Mouse (Mus musculus) c-Kit-positive CD71-positive TER-119-positive erythroid progenitor cells, embryonic 14.5 days (primary cell): ENCODE results near the gene Cyb5r2.

ENCODE experiments used
- DNase-seq: peaks from one replicate; pipeline ENCODE4 v3.0.0-alpha.2; 2013; ENCODE audit warnings: low spot score

Cyb5r2 gene

DNA sequence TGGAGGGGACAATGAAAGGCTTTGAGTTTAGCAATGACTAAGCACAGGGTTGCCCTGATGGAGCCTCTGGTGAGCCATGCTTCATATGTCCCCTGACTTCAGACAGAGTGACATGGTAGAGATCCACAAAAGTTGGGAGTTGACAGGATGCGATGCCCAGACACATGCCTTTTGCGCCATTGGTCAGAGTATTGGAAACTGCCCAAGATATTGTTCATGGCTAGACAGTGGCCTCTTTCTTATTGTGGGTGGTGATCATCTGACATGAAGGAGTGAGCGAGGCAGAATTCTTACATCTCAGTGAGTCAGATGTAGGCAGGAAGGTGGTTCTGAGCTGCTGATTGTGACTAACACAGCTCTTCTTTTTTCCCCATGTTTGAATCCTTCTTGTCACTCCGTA is 35.3 kb downstream of the Cyb5r2 start:
- no peak for DNase-seq

DNA sequence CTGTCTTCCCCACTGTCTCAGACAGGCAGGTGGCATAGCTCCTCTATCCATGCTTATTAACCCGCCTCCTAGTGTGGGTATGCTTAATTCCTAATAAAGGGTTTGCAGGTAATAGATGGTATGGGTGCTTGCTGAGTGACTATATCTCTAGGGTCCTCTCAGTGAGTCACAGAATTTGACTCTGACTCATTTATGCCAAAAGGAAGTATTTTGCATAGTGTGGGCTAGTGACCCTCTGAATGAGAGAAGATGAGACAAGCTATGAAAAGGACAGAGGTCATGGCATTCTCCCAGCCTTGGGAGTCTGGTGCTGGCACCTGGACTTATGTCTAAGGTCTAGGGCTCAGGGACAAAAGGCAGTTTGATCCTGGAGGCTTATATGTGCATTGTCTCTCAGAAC is 37.1 kb downstream of the Cyb5r2 start:
- DNase-seq: no peak

DNA sequence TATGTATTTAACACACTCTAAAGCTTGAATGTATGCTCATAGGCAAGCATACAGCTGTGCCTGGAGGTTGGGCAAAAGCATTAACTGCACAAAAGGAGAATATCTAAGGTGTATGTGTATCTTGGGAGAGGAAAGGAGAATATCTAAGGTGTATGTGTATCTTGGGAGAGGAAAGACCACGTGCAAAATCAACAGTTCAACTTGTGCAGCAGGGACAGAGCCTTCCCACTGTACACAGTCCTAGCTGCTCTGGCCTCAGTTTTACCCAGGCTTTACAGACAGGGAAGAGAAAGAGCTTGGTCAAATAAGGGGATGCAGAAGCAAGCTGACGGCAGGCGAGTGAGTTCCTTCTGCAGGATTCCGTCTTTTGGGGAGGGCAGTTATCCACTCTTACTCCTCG is 43.8 kb downstream of the Cyb5r2 start:
- DNase-seq: no peak

GRCm38 (mm10) chr7:107712743-107713142 is 45.1 kb downstream of the Cyb5r2 start:
- DNase-seq: no peak

DNA sequence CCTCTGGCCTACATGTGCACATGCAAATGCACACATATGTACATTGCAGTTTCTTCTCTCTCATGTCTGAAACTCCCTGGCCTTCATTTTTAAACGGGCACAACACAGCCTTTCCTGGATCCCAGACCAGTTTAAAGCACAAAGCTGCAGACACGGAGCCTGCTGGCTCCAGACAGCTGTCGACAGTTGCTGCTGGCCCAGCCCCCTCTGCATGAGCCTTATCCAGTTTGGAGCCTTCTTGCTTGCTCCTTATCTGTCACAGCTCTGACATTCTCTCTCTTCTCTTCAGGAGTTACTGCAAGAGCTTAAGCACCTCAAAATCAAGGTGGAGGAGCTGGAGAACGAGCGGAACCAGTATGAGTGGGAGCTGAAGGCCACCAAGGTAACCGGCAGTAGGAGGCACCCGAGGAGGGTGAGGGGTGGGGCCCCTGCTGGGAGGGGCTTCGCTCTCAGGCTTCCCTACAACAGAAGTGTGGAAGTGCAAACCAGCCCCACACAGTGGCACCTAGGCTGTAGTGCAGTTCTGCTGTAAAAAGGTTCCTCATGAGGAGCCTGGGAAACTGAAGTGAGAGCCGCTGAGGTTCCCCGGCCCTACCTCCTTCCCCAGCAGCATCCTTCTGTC is 49.2 kb downstream of the Cyb5r2 start:
- peak; percentile 19 for DNase-seq

DNA sequence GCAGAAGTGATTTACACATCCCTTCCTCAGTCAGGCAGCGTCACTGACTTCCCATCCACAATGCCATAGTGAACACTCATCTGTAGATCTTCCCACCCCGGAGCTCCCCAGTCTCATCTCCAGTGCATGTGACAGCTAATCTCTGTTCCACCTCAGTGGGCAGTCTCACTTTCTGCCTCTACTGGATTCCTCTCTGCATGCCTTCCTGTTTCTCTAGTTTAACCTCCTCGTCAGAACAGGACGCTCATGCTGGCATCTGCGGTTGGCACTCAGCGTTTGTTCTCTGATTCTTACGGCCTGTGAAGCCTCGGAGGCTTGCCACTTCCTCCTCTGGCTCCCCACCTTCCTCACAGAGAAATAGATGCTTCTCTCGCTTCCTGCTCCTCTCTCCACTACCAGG is 50.2 kb downstream of the Cyb5r2 start:
- no peak for DNase-seq

- DNase-seq: no peak
Measured at GRCm38 (mm10) chr7:107705941-107706340, 51.9 kb downstream of the Cyb5r2 start.

DNA sequence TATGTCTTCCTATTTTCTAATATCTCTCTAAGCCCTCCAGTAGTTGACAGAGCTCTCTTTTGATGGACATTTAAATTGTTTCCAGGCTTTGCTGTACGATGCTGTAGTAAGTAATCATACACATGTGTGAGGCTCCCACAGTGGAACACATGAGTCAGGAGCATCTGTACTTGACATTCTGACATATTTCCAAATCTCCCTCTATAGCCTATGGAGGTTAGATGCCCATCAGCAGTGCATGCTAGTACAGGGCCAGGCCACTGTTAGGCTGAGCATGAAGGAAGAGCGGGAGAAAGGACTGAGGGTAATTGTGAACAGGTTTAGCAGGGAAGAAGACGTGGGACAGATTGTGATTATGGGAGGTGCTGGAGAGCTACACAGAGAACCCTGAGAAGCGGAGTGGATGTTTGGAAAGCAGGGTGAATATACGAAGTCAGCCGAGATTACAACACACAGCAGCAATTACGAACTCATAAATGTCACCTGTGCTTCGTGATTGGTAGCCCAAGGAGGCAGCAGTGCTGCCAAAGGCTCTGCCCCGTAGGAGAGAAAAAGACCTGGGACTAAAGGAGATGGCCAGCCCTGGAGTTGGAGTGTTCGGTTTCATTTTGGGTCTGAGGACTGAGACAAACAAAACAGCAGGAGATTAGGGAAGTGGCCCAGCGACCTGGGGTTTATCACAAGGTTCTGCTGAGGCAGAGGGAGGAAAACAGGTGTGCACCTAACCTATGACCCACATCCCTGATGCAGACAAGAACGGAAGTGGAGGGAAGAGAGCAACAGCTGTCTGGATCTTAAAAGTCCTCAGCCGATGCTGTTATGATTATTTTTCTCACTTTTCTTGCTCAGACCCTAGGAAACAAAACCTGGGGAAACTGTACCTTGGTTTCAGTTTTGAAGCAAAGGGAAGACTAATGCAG is 55.1 kb downstream of the Cyb5r2 start:
- no peak for DNase-seq

GRCm38 (mm10) chr7:107700646-107701045 is 57.2 kb downstream of the Cyb5r2 start:
- no peak for DNase-seq

- no peak for DNase-seq
Measured at GRCm38 (mm10) chr7:107699926-107700325, 57.9 kb downstream of the Cyb5r2 start.
